Comparison of ENCODE assay signal across 8 mouse cellular contexts in genomic region chr7:25248846-25249313, GRCm38 (mm10). TPM values are rescaled to one million over a fixed set of nuclear protein-coding genes. Genes with fewer than 3 reads are reported as not detected.
DNase-seq lines count a peak whose midpoint lies in the region; ATAC-seq and TF ChIP-seq lines count a peak whose summit lies in the region.

No protein-coding gene starts in this region.

- peak overlapping the region; percentile 99 for H3K4me2 ChIP-seq in hindbrain, embryonic 16.5 days (ENCODE audit: low read length)

- no peaks in the 10 kb centered on the region for H3K27me3 ChIP-seq in spleen, adult 2 months (ENCODE audit: control insufficient read depth, insufficient read depth, low read length)
- H3K27me3 ChIP-seq in hindbrain, embryonic 16.5 days (replicated peaks; ENCODE audit: control insufficient read depth, insufficient read depth, low read length): no peaks in the 10 kb centered on the region

- DNase-seq in cerebellum, adult 11 months: peak; percentile 64
- no peak for DNase-seq in cerebellum, postnatal 4 days (ENCODE audit: low spot score in 2 of 2)
- DNase-seq in spleen, adult 2 months (ENCODE audit: low read depth in 1 of 2, low spot score in 2 of 2): no peak
- no peak for DNase-seq in spleen, adult 12 weeks (ENCODE audit: low spot score)
- peak; percentile 48 for DNase-seq in mesoderm, embryonic 11.5 days (ENCODE audit: low read depth, low spot score)
- DNase-seq in left cerebral cortex, postnatal 36 days (ENCODE audit: low spot score in 2 of 2): no peak
- DNase-seq in spleen, postnatal 36 days (ENCODE audit: low spot score in 2 of 2): no peak

- H3K9me3 ChIP-seq in hindbrain, embryonic 16.5 days (ENCODE audit: control insufficient read depth, low read length): no peaks in the 10 kb centered on the region

- H3K9ac ChIP-seq in hindbrain, embryonic 16.5 days (ENCODE audit: low read depth, low read length): peak overlapping the region; percentile 79

- H3K36me3 ChIP-seq in spleen, adult 2 months (ENCODE audit: control insufficient read depth, insufficient read depth, low read length): peaks cover 6% of the 10 kb centered on the region
- H3K36me3 ChIP-seq in hindbrain, embryonic 16.5 days (ENCODE audit: control insufficient read depth, insufficient read depth, low read length): no peaks in the 10 kb centered on the region

- intact Hi-C loops in left cerebral cortex, postnatal 36 days (cut with DNase I): loop anchor here (1.0 kb wide), 1 partner anchor 30 kb away; no protein-coding TSS in a partner anchor

- peak overlapping the region; percentile 55 for H3K27ac ChIP-seq in spleen, adult 2 months (ENCODE audit: insufficient read depth, low read length)
- H3K27ac ChIP-seq in hindbrain, embryonic 16.5 days (ENCODE audit: low read depth, low read length): peak overlapping the region; percentile 91

- H3K4me1 ChIP-seq in spleen, adult 2 months (ENCODE audit: control insufficient read depth, insufficient read depth, insufficient read length): peaks cover 11% of the 10 kb centered on the region; the same call in 1 of the 2 replicates
- H3K4me1 ChIP-seq in hindbrain, embryonic 16.5 days (ENCODE audit: control insufficient read depth, insufficient read depth, low read depth, low read length): peaks cover 47% of the 10 kb centered on the region

- 1% methylated on average over 25 of the region's 25 CpGs for WGBS in spleen, adult 2 months
- WGBS in hindbrain, embryonic 16.5 days: 0% methylated on average over 22 of the region's 25 CpGs

- TF ChIP-seq CTCF in spleen, adult 2 months (IDR thresholded peaks at IDR 0.05; ENCODE audit: extremely low read depth, insufficient read depth, insufficient read length, insufficient replicate concordance): no peak

- no peak; the same call in 1 of the 2 replicates for ATAC-seq in hindbrain, embryonic 16.5 days

- peak overlapping the region; percentile 98 for H3K4me3 ChIP-seq in spleen, adult 2 months (ENCODE audit: extremely low read depth, insufficient read depth, insufficient read length)
- H3K4me3 ChIP-seq in hindbrain, embryonic 16.5 days (ENCODE audit: low read length): peak overlapping the region; percentile 86

- TF ChIP-seq POLR2A in spleen, adult 2 months (IDR thresholded peaks at IDR 0.05; ENCODE audit: low read depth, low read length): no peak

RNA-seq across cellular contexts. Expression of gene Erf, which starts 1.7 kb away (rescaled TPM):
- polyA plus RNA-seq in spleen, adult 2 months (2012; rRNA removed): 17.2 and 21.3 TPM in 2 replicates
- 3.7 and 4.3 TPM in 2 replicates for polyA plus RNA-seq in hindbrain, embryonic 16.5 days (2015; fragmentation: Nextera tagmentation; extraction: Ambion mirVana)
- 10 to 100 TPM; 55.8 to 76.2 TPM for total RNA-seq in left cerebral cortex, postnatal 36 days (2021)

RNA-seq across cellular contexts. Expression of gene Gsk3a, which starts 11.2 kb away (rescaled TPM):
- 106 and 125 TPM in 2 replicates for polyA plus RNA-seq in spleen, adult 2 months (2012; rRNA removed)
- 13.0 and 16.4 TPM in 2 replicates for polyA plus RNA-seq in hindbrain, embryonic 16.5 days (2015; fragmentation: Nextera tagmentation; extraction: Ambion mirVana)
- total RNA-seq in left cerebral cortex, postnatal 36 days (2021): 100 to 1,000 TPM; 206 to 237 TPM

RNA-seq across cellular contexts. Expression of gene Cic, which starts 18.6 kb away (rescaled TPM):
- 112 and 128 TPM in 2 replicates for polyA plus RNA-seq in spleen, adult 2 months (2012; rRNA removed)
- 31.0 and 36.4 TPM in 2 replicates for polyA plus RNA-seq in hindbrain, embryonic 16.5 days (2015; fragmentation: Nextera tagmentation; extraction: Ambion mirVana)
- 100 to 1,000 TPM; 206 to 234 TPM for total RNA-seq in left cerebral cortex, postnatal 36 days (2021)

RNA-seq across cellular contexts. Expression of gene Zfp526, which starts 27.7 kb away (rescaled TPM):
- polyA plus RNA-seq in spleen, adult 2 months (2012; rRNA removed): 14.4 and 16.4 TPM in 2 replicates
- 1.6 and 1.8 TPM in 2 replicates for polyA plus RNA-seq in hindbrain, embryonic 16.5 days (2015; fragmentation: Nextera tagmentation; extraction: Ambion mirVana)
- 10 to 100 TPM; 11.3 to 11.5 TPM for total RNA-seq in left cerebral cortex, postnatal 36 days (2021)

RNA-seq across cellular contexts. Expression of gene Dedd2, which starts 28.5 kb away (rescaled TPM):
- 75.5 and 77.0 TPM in 2 replicates for polyA plus RNA-seq in spleen, adult 2 months (2012; rRNA removed)
- polyA plus RNA-seq in hindbrain, embryonic 16.5 days (2015; fragmentation: Nextera tagmentation; extraction: Ambion mirVana): 14.2 and 14.8 TPM in 2 replicates
- 10 to 100 TPM; 25.4 to 28.4 TPM for total RNA-seq in left cerebral cortex, postnatal 36 days (2021)

Comparison
In these comparisons a context has a peak if more than half of its experiments do, and no peak if none do; other contexts are left out.
1. DNase-seq: peak in cerebellum, adult 11 months (single experiment) and mesoderm, embryonic 11.5 days (single experiment); none in cerebellum, postnatal 4 days (0 of 2), spleen, adult 2 months (0 of 2), spleen, adult 12 weeks (single experiment), left cerebral cortex, postnatal 36 days (0 of 2) and spleen, postnatal 36 days (0 of 2).